Mouse (Mus musculus) right cerebral cortex, postnatal 25 days (tissue): ENCODE data around the gene Atg9a.

Experiments
- DNase-seq: peaks from one replicate; pipeline ENCODE4 v3.0.0; 2022

Gene Atg9a

DNA sequence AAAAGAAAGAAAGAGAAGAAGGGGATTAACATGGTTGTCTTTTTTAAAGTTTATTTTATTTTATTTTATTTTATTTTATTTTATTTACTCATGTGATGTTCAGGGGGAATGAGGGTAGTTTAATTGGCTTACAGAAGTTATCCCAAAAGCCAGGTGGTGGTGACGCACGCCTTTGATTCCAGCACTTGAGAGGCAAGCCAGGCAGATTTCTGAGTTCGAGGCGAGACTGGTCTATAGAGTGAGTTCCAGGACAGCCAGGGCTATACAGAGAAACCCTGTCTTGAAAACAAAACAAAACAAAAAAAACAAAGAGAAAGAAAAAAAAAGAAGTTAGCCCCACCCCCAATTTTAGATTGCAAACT is 31.8 kb downstream of the Atg9a start:
- no peak for DNase-seq

DNA sequence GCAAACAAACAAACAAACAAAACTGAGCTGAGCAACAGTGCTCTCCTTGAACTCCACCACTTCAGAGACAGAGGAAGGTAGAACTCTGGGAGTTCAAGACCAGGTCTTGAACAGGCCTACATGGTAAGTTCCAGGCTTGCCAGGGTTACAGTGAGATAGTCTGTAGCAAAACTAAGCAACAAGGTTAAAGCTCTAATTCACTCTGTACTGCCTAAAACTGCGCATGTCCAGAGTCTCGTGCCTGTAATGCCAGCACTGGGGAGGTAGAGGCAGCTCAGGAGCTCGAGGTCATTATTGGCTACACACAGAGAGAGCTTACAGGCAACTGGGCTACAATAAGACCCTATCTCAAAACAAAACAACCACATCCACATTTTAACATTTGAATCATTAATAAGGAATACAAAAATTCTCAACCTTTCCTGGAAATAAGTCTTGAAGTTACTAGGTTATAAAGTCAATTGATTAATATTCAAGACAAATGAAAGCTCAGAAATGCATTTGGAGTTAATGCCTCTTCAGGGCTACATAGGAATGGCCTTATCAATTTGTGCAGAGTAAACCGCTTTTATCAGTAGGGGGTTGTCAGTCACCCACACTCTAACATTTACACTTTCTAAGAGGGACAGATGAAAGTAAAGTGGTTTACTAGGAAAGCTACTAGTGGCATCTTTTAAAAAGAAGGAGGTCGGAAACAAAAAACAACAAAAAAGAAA is 32.3 kb downstream of the Atg9a start:
- no peak for DNase-seq

DNA sequence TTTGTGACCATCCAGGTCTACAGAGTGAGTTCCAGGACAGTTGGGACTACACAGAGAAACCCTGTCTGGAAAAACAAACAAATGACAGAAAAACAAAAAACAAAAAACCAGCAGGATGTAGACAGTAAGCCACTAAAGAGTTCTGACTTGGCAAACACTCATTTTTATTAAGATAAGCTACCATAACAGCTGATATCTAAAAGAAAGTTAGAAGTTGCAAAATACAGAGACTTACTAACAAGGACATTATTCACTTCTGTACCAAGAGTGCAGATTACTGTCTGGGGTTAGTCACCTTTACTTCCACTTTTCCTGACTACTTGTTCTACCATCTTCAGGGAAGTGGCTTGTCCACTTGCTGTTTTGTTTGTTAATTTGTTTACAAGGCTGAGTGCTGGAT is 33.0 kb downstream of the Atg9a start:
- no peak for DNase-seq

DNA sequence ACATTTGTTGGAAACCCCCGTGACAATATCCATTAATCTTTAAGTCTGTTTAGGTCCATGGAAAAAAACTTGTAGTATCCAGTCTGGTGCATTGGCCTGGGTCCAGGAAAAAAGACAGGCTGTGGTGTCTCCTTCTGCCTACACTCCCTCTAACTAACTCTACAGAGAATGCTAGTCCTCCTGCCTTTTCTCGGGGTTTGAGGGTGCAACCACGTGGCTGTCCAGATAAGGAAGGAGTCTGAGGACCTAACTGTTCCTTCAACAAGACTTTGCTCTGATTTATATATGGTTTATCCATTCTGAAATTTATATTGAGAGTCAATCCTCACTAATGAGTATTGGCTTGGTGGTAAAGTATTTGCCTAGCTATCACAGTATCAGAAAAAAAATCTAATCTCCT is 36.2 kb downstream of the Atg9a start:
- no peak for DNase-seq

DNA sequence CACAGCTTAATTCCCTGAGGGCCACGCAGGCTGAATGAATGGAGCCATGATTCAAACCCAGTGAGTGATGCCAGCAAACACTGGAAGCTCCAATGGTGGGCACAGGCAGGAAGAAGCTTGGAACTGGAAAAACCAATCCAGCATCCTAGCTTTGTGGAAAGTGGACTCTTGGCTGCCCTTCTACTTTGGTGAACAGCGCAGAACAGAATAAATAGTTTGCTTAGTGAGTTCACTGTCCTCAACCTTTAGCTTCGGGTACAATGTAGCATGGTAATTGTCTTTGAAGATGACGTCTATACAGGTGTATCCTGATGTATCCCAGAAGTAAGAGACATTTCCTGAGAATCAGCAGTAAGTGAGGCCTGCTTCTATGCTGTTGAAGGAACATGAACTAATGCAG is 43.3 kb downstream of the Atg9a start:
- DNase-seq, result no peak

DNA sequence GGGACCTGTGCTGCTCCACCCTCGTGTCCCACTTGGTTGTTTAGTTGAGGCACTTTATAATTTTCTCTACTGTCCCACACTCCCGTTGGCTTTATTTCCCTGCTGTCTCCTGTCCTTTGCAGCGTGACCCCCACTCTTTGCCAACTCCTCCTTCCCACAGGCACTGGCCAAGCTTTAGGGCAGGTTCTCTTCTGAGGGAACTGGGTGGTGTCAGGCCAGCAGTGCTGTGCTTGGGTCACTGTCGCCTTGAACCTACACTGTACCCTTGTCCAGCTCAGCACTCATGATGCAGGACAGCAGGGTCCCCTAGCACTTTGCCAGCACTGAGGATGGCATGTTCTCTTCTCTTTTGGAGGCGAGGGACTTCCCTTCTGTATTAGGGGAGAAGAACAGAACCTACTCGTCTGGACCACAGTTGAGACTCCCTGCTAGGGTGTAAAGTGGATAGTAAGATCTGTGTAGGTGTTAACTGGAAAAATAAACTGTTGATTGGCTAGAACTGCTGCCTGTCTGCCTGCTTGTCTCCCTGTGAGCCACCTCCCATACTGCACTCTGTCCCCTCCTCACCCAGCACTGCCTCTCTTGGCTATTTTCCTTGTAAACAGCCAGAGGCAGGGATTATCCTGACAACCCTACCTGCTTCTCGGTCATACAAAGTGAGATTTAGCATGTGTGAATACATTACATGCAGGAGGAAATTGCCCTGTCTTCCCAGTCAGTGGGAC is 44.4 kb downstream of the Atg9a start:
- no peak for DNase-seq

DNA sequence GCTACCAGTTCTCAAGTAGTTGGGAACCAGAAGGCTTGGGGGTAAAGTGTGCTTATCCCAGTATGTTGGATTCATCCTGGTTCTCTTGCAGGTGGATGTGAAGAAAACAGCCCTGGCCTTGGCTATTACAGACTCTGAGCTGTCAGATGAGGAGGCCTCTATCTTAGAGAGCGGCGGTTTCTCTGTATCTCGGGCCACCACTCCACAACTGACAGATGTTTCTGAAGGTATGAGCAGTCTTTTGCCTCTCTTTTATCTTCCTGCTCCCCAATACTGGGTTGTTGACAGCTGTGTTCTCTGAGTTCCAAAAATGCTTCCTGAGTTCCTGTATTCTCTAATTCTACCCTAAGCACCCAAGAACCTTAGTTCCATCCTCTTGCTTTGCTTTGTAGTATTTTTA is 46.4 kb downstream of the Atg9a start:
- DNase-seq, result no peak

DNA sequence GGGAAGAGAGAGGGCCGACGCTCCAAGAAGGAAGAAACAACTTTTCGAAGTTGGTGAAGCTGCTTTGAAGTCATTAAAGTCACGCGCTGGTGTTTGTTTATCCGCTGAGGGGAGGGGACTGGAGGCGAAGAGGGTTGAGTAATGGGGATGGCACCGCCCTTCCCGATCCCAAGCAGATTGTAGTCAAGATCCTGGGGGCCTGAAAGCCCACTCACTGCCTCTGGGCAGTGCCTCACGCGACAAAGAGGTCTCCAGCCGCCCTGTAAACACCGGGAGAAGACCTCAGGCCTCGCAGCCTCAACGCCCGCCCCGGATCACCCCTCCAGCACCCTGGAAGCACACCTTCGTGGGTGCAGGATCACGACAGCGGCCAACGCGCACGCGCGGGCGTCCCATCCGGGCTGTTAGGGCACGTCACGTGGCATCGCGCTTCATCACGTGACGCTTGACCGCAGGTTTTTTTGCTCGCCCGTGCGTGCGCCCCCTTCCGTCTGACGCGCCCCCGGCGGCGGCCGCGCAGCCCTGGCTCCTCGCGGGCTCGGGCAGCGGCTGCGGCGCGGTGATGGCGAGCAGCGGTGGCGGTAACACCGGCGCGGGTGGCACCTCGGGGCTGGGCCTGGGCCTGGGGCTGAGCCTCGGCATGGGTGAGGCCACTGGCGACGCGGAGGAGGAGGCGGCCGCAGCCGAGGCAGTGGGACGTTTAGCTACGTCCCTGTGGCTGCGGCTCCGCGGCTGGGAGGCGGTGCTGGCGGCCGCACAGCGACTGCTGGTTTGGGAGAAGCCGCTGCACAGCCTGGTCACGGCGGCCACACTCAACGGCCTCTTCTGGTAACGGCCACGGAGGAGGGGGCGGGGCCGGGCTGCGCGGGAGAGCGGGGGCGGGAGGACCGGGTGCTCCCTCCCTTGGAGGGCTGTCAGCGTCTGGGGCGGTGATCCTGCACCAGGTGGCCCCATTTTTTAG is 49.4 kb downstream of the Atg9a start, which contains the start of the genes Cnppd1 and Retreg2:
TSS of gene Cnppd1 (minus strand) at position 411 of the 961 bp plus-strand sequence.
TSS of gene Retreg2 (plus strand) at position 478 of the 961 bp plus-strand sequence.
- DNase-seq, result peak; percentile 95

DNA sequence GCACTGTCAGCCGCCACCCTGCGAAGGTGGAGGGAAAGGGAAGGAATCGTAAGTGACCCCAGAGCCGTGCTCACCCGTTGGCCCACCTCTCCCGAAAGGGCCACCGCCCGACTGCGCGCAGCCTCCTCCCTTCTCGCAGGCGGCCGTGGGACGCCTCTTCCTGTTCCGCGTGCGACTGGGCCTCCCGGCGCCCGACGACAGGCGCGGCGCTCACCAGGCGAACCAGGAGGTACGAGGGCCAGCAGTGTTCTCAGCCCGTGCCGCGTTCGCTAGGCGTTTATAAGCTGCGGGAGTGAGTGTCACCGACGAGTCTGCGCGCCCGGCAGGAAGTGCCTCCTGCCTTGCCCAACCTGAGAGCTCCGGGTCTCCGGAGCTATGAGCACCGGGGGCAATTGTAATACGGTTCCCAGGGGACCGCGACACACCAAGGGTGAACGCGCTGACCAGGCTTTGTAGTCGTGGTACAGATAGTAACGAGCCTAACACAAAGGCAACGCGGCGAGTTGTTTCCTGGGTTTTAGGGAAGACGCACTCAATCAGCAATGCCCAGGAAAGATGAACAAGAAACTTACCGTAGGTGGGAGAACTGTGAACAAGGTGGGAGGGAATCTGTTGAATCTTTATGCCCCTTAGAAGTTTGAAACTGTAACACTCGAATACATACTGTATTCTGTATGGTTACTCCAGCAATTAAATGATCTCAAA is 50.4 kb downstream of the Atg9a start:
- DNase-seq, result peak; percentile 68

DNA sequence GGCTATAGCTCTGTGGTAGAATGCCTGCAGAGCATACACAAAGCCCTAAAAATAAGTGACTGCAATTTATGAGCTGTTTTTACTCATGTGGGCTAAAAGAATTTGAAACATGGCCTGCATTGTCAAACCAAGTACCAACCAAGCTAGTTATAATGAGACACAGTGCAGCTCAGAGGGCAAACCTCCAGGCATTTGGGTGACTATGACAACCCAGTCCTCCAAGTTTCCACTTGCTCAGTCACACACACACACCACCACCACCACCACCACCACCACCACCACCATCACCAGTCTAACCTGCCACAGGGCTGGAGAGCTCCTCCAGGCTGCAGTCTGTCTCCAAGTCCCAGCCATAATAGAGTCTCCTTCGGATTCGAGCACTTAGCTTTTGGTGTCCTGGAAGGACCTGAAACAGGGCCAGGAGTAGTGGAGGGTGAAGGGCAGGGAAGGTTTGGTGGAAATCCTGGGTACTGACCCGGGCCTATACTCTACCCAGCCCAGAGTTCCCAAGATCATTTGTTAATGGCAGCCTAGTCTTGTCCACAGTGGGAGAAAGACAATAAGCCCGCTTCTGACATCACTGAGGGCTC is 51.3 kb downstream of the Atg9a start:
- DNase-seq, result no peak

DNA sequence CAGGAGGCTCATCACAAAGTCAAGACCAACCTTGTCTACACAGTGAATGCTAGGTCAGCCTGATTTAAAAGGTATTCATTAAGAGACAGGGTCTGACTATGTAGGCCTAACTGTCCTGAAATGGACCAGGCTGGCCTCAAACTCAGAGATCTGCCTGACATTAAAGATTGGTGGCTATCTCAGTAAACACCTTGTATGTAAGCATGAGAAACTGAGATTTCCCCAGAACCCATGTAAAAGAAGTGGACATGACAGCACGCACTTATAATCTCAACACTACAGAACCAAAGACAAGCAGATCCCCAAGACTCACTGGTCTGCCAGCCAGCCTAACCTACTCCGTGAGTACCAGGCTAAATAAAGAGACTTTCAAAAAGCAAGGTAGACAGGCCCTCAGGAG is 53.5 kb downstream of the Atg9a start:
- DNase-seq, result no peak

DNA sequence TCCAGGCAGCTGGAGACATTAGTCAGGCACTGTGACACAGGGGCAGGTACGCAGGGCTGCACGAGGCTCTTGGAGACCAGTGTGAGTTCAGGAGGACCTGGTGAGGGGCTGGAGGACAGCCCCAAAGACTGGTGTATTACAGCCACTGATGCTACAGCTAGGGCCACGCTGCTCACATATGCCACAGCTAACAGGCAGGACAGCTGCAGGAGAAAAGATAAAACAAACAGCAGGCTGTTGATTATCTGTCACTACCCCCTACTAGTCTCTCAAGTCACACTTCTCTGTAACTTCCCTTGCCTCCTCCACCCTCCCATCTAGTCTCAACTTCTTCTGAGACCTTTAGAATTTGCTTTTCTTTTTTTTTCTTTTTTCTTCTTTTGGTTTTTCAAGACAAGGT is 55.3 kb downstream of the Atg9a start:
- no peak for DNase-seq

DNA sequence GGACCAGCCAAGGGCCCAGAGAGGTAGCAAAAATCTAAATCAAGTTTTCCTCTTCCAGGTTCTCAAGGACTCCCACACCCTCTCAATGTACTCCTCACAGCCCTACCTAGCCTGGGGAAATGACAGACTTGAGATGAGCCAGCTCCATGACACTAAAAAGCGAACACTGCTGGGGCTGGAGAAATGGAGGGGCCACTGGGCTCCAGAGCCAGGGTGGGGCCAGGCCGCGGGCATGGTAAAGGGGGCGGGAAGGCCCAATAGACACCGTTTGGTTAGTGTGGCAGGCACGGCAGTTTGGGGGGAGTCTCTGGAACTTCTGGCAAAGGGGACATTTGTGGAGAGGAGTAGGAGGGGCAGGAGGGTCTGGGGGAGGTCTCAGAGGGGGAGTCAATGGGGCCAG is 55.7 kb downstream of the Atg9a start:
- no peak for DNase-seq

DNA sequence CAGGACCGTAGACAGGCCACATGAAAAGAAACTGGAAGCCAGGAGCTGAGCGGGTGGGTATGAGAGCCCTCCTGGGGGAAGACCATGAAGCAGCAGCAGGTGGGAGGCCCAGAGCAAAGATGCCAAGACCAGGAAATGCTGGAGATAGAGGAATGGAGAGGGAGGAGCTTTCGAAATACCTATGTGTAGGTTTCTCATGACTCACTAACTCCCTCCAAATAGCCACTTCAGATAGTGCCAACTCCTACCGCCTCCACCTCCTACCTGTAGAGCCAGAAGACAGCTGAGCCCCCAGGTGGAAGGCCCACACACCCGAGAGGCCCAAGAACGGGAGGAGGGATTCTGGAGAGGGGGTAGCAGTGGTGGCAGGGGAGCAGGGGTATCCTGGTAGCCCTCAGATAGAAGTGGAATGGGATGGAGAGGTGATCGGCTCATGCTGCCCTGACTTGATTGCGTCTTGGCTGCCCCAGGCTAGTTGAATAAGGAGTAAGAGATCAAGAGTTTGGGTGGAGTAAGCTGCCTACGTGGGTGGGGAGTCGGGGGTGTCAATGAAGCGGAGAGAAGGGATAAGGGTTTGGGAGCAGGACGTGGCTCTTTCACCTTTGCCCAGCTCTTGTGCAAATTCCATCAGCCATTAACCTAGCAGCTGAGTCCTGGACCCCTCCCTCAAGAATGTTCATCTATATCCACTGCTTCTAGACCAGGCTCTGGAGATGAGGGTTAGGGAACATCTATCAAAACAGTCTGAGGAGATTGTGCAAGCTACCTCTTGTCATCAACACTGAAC is 58.4 kb downstream of the Atg9a start, which contains the start of gene Slc23a3:
TSS of gene Slc23a3 (minus strand) at position 470 of the 787 bp plus-strand sequence.
- DNase-seq, result peak; percentile 47
